Mouse (Mus musculus): ENCODE data around the gene Fam19a3. TPM values are rescaled to one million over a fixed set of nuclear protein-coding genes. Genes with fewer than 3 reads are reported as not detected.

Fam19a3 gene
- total RNA-seq (2014; rRNA removed) (0.09 and 0.11 TPM in 2 replicates), polyA plus RNA-seq (2015; fragmentation: Nextera tagmentation; extraction: Ambion mirVana) (not detected in 2 replicates)

- H3K9me3 ChIP-seq (ENCODE audit: low read length): no peaks in the 10 kb centered on the region
- peak within 1 kb of the TSS; percentile 40; the same call in 1 of the 2 replicates for H3K9ac ChIP-seq (replicated peaks; ENCODE audit: low read length, poor library complexity, severe bottlenecking)
- no peak for ATAC-seq (ENCODE audit: low FRiP score)
- H3K4me3 ChIP-seq (ENCODE audit: low read depth, low read length): peak within 1 kb of the TSS; percentile 43
- H3K4me2 ChIP-seq (ENCODE audit: low read depth, low read length, poor library complexity, severe bottlenecking): peak within 1 kb of the TSS; percentile 88
- no peak within 1 kb of the TSS for H3K27ac ChIP-seq (ENCODE audit: low read depth, low read length)
- WGBS: 0% methylated on average over 24 of the region's 26 CpGs
- peaks cover 71% of the 10 kb centered on the region for H3K27me3 ChIP-seq (ENCODE audit: insufficient read depth, low read length)
- no peaks in the 10 kb centered on the region for H3K36me3 ChIP-seq (ENCODE audit: insufficient read depth, low read length)
- H3K4me1 ChIP-seq (ENCODE audit: insufficient read depth, low read length): peaks cover 8% of the 10 kb centered on the region; the same call in 1 of the 2 replicates
- no peak; the same call in 1 of the 2 replicates for TF ChIP-seq CTCF (IDR thresholded peaks at IDR 0.05)
- DNase-seq (ENCODE audit: low spot score): no peak
Measured at GRCm38 (mm10) chr3:104781471-104781903, at the start of gene Fam19a3. Gene Fam19a3, minus strand, starts transcription at chr3:104781840.

GRCm38 (mm10) chr3:104822413-104822812 lies 40.8 kb upstream of the Fam19a3 start:
- WGBS: 87% methylated on average over 3 of the region's 3 CpGs
- Histone ChIP-seq H3K27ac (ENCODE audit: low read depth, low read length) (no peak overlapping the region), H3K36me3 (ENCODE audit: insufficient read depth, low read length) (peaks cover 5% of the 10 kb centered on the region; the same call in 1 of the 2 replicates), H3K4me2 (ENCODE audit: low read depth, low read length, poor library complexity, severe bottlenecking) (no peak overlapping the region), H3K4me3 (ENCODE audit: low read depth, low read length) (no peak overlapping the region), H3K27me3 (ENCODE audit: insufficient read depth, low read length) (no peaks in the 10 kb centered on the region), H3K9ac (replicated peaks; ENCODE audit: low read length, poor library complexity, severe bottlenecking) (no peak overlapping the region), H3K4me1 (ENCODE audit: insufficient read depth, low read length) (no peaks in the 10 kb centered on the region), H3K9me3 (ENCODE audit: low read length) (no peaks in the 10 kb centered on the region)
- DNase-seq (ENCODE audit: low spot score): no peak
- ATAC-seq (ENCODE audit: low FRiP score): no peak
- TF ChIP-seq CTCF (IDR thresholded peaks at IDR 0.05): no peak

GRCm38 (mm10) chr3:104820426-104820825 lies 38.8 kb upstream of the Fam19a3 start:
- DNase-seq (ENCODE audit: low spot score): no peak
- no peaks in the 10 kb centered on the region for H3K9me3 ChIP-seq (ENCODE audit: low read length)
- H3K9ac ChIP-seq (replicated peaks; ENCODE audit: low read length, poor library complexity, severe bottlenecking): no peak overlapping the region
- 38% methylated on average over 1 of the region's 1 CpGs for WGBS
- TF ChIP-seq CTCF (IDR thresholded peaks at IDR 0.05): no peak
- H3K4me1 ChIP-seq (ENCODE audit: insufficient read depth, low read length): peaks cover 3% of the 10 kb centered on the region; the same call in 1 of the 2 replicates
- H3K4me2 ChIP-seq (ENCODE audit: low read depth, low read length, poor library complexity, severe bottlenecking): no peak overlapping the region
- H3K36me3 ChIP-seq (ENCODE audit: insufficient read depth, low read length): peaks cover 2% of the 10 kb centered on the region; the same call in 1 of the 2 replicates
- H3K4me3 ChIP-seq (ENCODE audit: low read depth, low read length): no peak overlapping the region
- H3K27me3 ChIP-seq (ENCODE audit: insufficient read depth, low read length): no peaks in the 10 kb centered on the region
- H3K27ac ChIP-seq (ENCODE audit: low read depth, low read length): no peak overlapping the region
- no peak for ATAC-seq (ENCODE audit: low FRiP score)

- H3K27ac ChIP-seq (ENCODE audit: low read depth, low read length): peak overlapping the region; percentile 68; the same call in 1 of the 2 replicates
- H3K4me3 ChIP-seq (ENCODE audit: low read depth, low read length): peak overlapping the region; percentile 84
- no peak for TF ChIP-seq CTCF (IDR thresholded peaks at IDR 0.05)
- H3K4me1 ChIP-seq (ENCODE audit: insufficient read depth, low read length): peaks cover 3% of the 10 kb centered on the region; the same call in 1 of the 2 replicates
- H3K27me3 ChIP-seq (ENCODE audit: insufficient read depth, low read length): no peaks in the 10 kb centered on the region
- H3K9ac ChIP-seq (replicated peaks; ENCODE audit: low read length, poor library complexity, severe bottlenecking): no peak overlapping the region
- DNase-seq (ENCODE audit: low spot score) (no peak), ATAC-seq (ENCODE audit: low FRiP score) (no peak)
- WGBS: 12% methylated on average over 3 of the region's 3 CpGs
- peak overlapping the region; percentile 96 for H3K4me2 ChIP-seq (ENCODE audit: low read depth, low read length, poor library complexity, severe bottlenecking)
- peaks cover 2% of the 10 kb centered on the region; the same call in 1 of the 2 replicates for H3K36me3 ChIP-seq (ENCODE audit: insufficient read depth, low read length)
- no peaks in the 10 kb centered on the region for H3K9me3 ChIP-seq (ENCODE audit: low read length)
Measured at GRCm38 (mm10) chr3:104818749-104819134, 37.1 kb upstream of the Fam19a3 start.

- Histone ChIP-seq H3K4me1 (ENCODE audit: insufficient read depth, low read length) (peaks cover 3% of the 10 kb centered on the region; the same call in 1 of the 2 replicates), H3K9ac (replicated peaks; ENCODE audit: low read length, poor library complexity, severe bottlenecking) (peak within 1 kb of the TSS; percentile 84), H3K27ac (ENCODE audit: low read depth, low read length) (peak within 1 kb of the TSS; percentile 68), H3K4me3 (ENCODE audit: low read depth, low read length) (peak within 1 kb of the TSS; percentile 84), H3K36me3 (ENCODE audit: insufficient read depth, low read length) (peaks cover 2% of the 10 kb centered on the region; the same call in 1 of the 2 replicates), H3K27me3 (ENCODE audit: insufficient read depth, low read length) (no peaks in the 10 kb centered on the region), H3K4me2 (ENCODE audit: low read depth, low read length, poor library complexity, severe bottlenecking) (peak within 1 kb of the TSS; percentile 96), H3K9me3 (ENCODE audit: low read length) (no peaks in the 10 kb centered on the region)
- peak; percentile 70 for DNase-seq (ENCODE audit: low spot score)
- WGBS: under 1% methylated on average over 35 of the region's 40 CpGs
- TF ChIP-seq CTCF (IDR thresholded peaks at IDR 0.05): no peak
- peak; percentile 72 for ATAC-seq (ENCODE audit: low FRiP score)
Measured at GRCm38 (mm10) chr3:104817991-104818748, 36.5 kb upstream of the Fam19a3 start, which contains the start of gene Mov10. Gene Mov10, minus strand, starts transcription at chr3:104818563.

Data from midbrain, postnatal 0 days (tissue).